Mouse (Mus musculus) cortical plate, adult 2 months (tissue): ENCODE measurements around the gene Ism2. TPM values are rescaled to one million over a fixed set of nuclear protein-coding genes. Genes with fewer than 3 reads are reported as not detected.

Experiments
- H3K27ac ChIP-seq: fragments of 200-500 bp; 2 replicates; pipeline ENCODE4 v1.5.1; 2012; ENCODE audit warnings: low read length, control low read depth, inconsistent platforms; ENCODE audit not compliant: insufficient read depth
- H3K4me1 ChIP-seq: fragments of 200-500 bp; 2 replicates; pipeline ENCODE4 v1.6.1; 2011; ENCODE audit warnings: low read length; ENCODE audit not compliant: control insufficient read depth, insufficient read depth
- H3K4me3 ChIP-seq: fragments of 200-500 bp; 2 replicates; pipeline ENCODE4 v1.5.1; 2011; ENCODE audit warnings: mild to moderate bottlenecking, low read length, control low read depth; ENCODE audit not compliant: insufficient read depth
- CTCF ChIP-seq: fragments of 200-500 bp; IDR thresholded peaks from 2 replicates; pipeline ENCODE4 v1.5.1; 2011; ENCODE audit warnings: mild to moderate bottlenecking, control low read depth, low read length; ENCODE audit not compliant: insufficient read depth; ENCODE audit errors: extremely low read depth
- POLR2A ChIP-seq: fragments of 200-500 bp; IDR thresholded peaks from 2 replicates; pipeline ENCODE4 v1.6.1; 2011; ENCODE audit warnings: mild to moderate bottlenecking, low read length, control low read depth; ENCODE audit not compliant: insufficient read depth; ENCODE audit errors: extremely low read depth
- polyA plus RNA-seq: library from polyadenylated mRNA; depleted of rRNA; stranded (reverse); fragments of >200 nt; gene quantifications from 2 replicates; pipeline ENCODE4 v1.2.3, GENCODE M21; 2012; rRNA removed

The Ism2 gene
- polyA plus RNA-seq, 1 experiment: 0.23 TPM

GRCm38 (mm10) chr12:87256629-87257028 is 42.9 kb downstream of the Ism2 start:
- TF ChIP-seq CTCF: no peak
- no peaks in the 10 kb centered on the region for H3K4me1 ChIP-seq

DNA sequence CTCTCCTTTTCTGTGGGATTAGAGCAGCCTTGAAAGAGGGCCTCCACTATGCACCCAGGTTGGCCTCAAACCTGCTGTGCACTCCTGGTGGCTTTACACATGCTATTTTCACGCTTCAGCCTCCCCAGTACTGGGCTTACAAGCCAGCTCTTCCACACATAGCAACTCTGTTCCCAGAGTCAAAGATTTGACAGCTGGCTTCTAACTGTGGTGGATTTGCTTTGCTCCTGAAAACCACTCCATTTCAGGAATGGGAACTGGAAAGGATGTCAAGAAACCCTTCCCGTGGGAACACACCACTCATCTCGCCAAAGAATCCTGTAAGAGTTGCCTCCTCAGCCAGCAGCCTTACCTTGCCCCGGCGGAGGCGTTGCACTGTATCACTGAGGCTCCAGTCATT is 45.6 kb downstream of the Ism2 start:
- H3K4me1 ChIP-seq: no peaks in the 10 kb centered on the region
- H3K4me3 ChIP-seq: no peak overlapping the region
- no peak overlapping the region for H3K27ac ChIP-seq
- no peak for TF ChIP-seq CTCF
- TF ChIP-seq POLR2A: no peak

More at GRCm38 (mm10) chr12:87256629-87257028, 42.9 kb downstream of the Ism2 start:
- Histone ChIP-seq H3K27ac (no peak overlapping the region), H3K4me3 (no peak overlapping the region)

GRCm38 (mm10) chr12:87250161-87250560 is 49.3 kb downstream of the Ism2 start:
- Histone ChIP-seq H3K27ac (no peak overlapping the region), H3K4me1 (no peaks in the 10 kb centered on the region), H3K4me3 (no peak overlapping the region)
- no peak for TF ChIP-seq POLR2A

- no peaks in the 10 kb centered on the region for H3K4me1 ChIP-seq
- no peak within 1 kb of the TSS for H3K4me3 ChIP-seq
- H3K27ac ChIP-seq: no peak within 1 kb of the TSS
- TF ChIP-seq POLR2A (no peak), CTCF (no peak)
These were observed 60.9 kb downstream of the Ism2 start, which contains the start of gene Noxred1 for GRCm38 (mm10) chr12:87238632-87239031. Noxred1 (minus strand) TSS chr12:87238732.

- no peak overlapping the region for H3K27ac ChIP-seq
- TF ChIP-seq CTCF (no peak), POLR2A (no peak)
- no peak overlapping the region for H3K4me3 ChIP-seq
- H3K4me1 ChIP-seq: no peaks in the 10 kb centered on the region
These were observed 62.5 kb downstream of the Ism2 start for GRCm38 (mm10) chr12:87236882-87237483.

GRCm38 (mm10) chr12:87230379-87230895 is 69.1 kb downstream of the Ism2 start:
- Histone ChIP-seq H3K4me3 (no peak overlapping the region), H3K27ac (no peak overlapping the region), H3K4me1 (no peaks in the 10 kb centered on the region)
- no peak for TF ChIP-seq CTCF
- TF ChIP-seq POLR2A: no peak

- H3K4me3 ChIP-seq: no peak overlapping the region
- H3K4me1 ChIP-seq: no peaks in the 10 kb centered on the region
- no peak for TF ChIP-seq POLR2A
- no peak for TF ChIP-seq CTCF
- H3K27ac ChIP-seq: no peak overlapping the region
These were observed 69.9 kb downstream of the Ism2 start for GRCm38 (mm10) chr12:87229633-87230032.

Other genes starting within 250 kb of the Ism2 start
- 8.9 and 9.5 TPM in 2 replicates for gene Ngb, start 197.2 kb downstream of the Ism2 start, polyA plus RNA-seq
- 93.6 and 96.5 TPM in 2 replicates for gene Gstz1, start 152.5 kb downstream of the Ism2 start, polyA plus RNA-seq
- gene Pomt2, start 151.7 kb downstream of the Ism2 start, polyA plus RNA-seq: 19.0 and 19.3 TPM in 2 replicates
- 2.8 and 3.4 TPM in 2 replicates for gene Samd15, start 100.0 kb downstream of the Ism2 start, polyA plus RNA-seq
- 20.5 and 21.5 TPM in 2 replicates for gene Tmed8, start 99.3 kb downstream of the Ism2 start, polyA plus RNA-seq
- gene Noxred1, start 61.0 kb downstream of the Ism2 start, polyA plus RNA-seq: 2.0 and 2.5 TPM in 2 replicates
- 61.0 and 64.0 TPM in 2 replicates for gene Vipas39, start 33.4 kb downstream of the Ism2 start, polyA plus RNA-seq
- gene Ahsa1, start 33.2 kb downstream of the Ism2 start, polyA plus RNA-seq: 179 and 189 TPM in 2 replicates
- 22.4 and 25.0 TPM in 2 replicates for gene Sptlc2, start 88.7 kb upstream of the Ism2 start, polyA plus RNA-seq
- gene Slirp, start 144.2 kb upstream of the Ism2 start, polyA plus RNA-seq: 66.9 and 70.3 TPM in 2 replicates
- gene Alkbh1, start 144.3 kb upstream of the Ism2 start, polyA plus RNA-seq: 17.1 and 17.4 TPM in 2 replicates
- 44.9 and 46.5 TPM in 2 replicates for gene Snw1, start 172.6 kb upstream of the Ism2 start, polyA plus RNA-seq
- gene Gm5788, start 195.0 kb upstream of the Ism2 start, polyA plus RNA-seq: not detected in 2 replicates
- not detected in 2 replicates for gene Gm8300, start 214.6 kb upstream of the Ism2 start, polyA plus RNA-seq